Mouse (Mus musculus) intestine, postnatal 0 days (tissue): ENCODE results near the gene Babam2. TPM values are rescaled to one million over a fixed set of nuclear protein-coding genes. Genes with fewer than 3 reads are reported as not detected.

Experiments
- ATAC-seq: fragments of 200-750 bp; cut with Nextera tagmentation; 2 replicates; pipeline ENCODE4 v1.8.0; 2017; ENCODE audit warnings: mild to moderate bottlenecking, moderate TSS enrichment, moderate library complexity
- H3K27ac ChIP-seq: fragments of 300-500 bp; sonication (generic); 2 replicates; pipeline ENCODE4 v1.5.1; 2014; ENCODE audit warnings: mild to moderate bottlenecking, low read depth, low read length, moderate library complexity
- H3K27me3 ChIP-seq: fragments of 300-500 bp; sonication (generic); replicated peaks from 2 replicates; pipeline ENCODE4 v1.6.1; 2014; ENCODE audit warnings: low read length, mixed read lengths; ENCODE audit not compliant: control insufficient read depth, insufficient read depth
- H3K36me3 ChIP-seq: fragments of 300-500 bp; sonication (generic); 2 replicates; pipeline ENCODE4 v1.6.1; 2014; ENCODE audit warnings: mild to moderate bottlenecking, moderate library complexity; ENCODE audit not compliant: control insufficient read depth, insufficient read depth
- H3K4me1 ChIP-seq: fragments of 300-500 bp; sonication (generic); replicated peaks from 2 replicates; pipeline ENCODE4 v1.6.1; 2014; ENCODE audit warnings: antibody characterized with exemption, low read length, mixed read lengths; ENCODE audit not compliant: control insufficient read depth, insufficient read depth
- H3K4me2 ChIP-seq: fragments of 300-500 bp; sonication (generic); replicated peaks from 2 replicates; pipeline ENCODE4 v1.6.1; 2014; ENCODE audit warnings: low read depth, mild to moderate bottlenecking, moderate library complexity
- H3K4me3 ChIP-seq: fragments of 300-500 bp; sonication (generic); 2 replicates; pipeline ENCODE4 v1.5.1; 2014; ENCODE audit warnings: low read depth, low read length
- H3K9ac ChIP-seq: fragments of 300-500 bp; sonication (generic); 2 replicates; pipeline ENCODE4 v1.6.1; 2014; ENCODE audit warnings: mild to moderate bottlenecking, low read depth, low read length
- H3K9me3 ChIP-seq: fragments of 300-500 bp; sonication (generic); 2 replicates; pipeline ENCODE4 v1.6.1; 2016; ENCODE audit warnings: mixed run types; ENCODE audit not compliant: control insufficient read depth
- CTCF ChIP-seq: sonication (generic); IDR thresholded peaks from 2 replicates; pipeline ENCODE4 v1.5.1; 2016; ENCODE audit warnings: low read depth, mild to moderate bottlenecking, control low read depth, antibody characterized with exemption, moderate library complexity
- WGBS: fragments of 180-500 bp; shearing (Covaris S2); extraction: QIAGEN DNeasy Blood & Tissue Kit; methylation state at CpG from one replicate; pipeline ENCODE4 v1.1.7; 2014; 5-methylcytosine and 5-hydroxymethylcytosine counted together
- polyA plus RNA-seq: library from polyadenylated mRNA; unstranded; fragments of >200 nt; fragmentation: Nextera tagmentation; extraction: Ambion mirVana; gene quantifications from 2 replicates; pipeline ENCODE4 v1.2.1, GENCODE M21; 2015

The Babam2 gene
- polyA plus RNA-seq, 1 experiment from 2014 or later, result 53.8 TPM

DNA sequence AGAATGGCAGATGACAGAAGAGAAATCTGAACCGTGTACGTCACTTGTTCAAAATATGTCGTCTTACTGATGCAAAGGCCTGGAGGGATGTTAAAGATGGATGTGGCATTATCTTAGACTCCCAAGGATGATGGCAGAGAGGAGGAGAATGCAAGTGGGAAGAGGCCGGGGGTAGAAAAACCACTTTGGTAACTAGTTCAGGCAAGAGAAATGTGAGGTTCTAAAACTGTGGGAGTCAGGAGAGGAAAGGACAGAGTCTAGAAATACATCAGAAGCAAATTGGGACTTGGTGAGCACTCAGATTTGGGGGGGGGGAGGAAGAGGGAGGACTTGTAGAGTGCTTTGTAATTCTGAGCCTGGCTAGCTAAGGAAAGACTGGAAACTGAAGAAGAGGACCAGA lies 340.1 kb downstream of the Babam2 start:
- 94% methylated on average over 4 of the region's 4 CpGs for WGBS
- H3K4me1 ChIP-seq, result peaks cover 11% of the 10 kb centered on the region
- no peak for ATAC-seq
- H3K9me3 ChIP-seq, result no peaks in the 10 kb centered on the region
- H3K27ac ChIP-seq, result no peak overlapping the region
- no peak overlapping the region for H3K4me2 ChIP-seq
- H3K27me3 ChIP-seq, result no peaks in the 10 kb centered on the region
- no peak overlapping the region for H3K9ac ChIP-seq
- TF ChIP-seq CTCF, result no peak
- H3K36me3 ChIP-seq, result no peaks in the 10 kb centered on the region
- no peak overlapping the region for H3K4me3 ChIP-seq

DNA sequence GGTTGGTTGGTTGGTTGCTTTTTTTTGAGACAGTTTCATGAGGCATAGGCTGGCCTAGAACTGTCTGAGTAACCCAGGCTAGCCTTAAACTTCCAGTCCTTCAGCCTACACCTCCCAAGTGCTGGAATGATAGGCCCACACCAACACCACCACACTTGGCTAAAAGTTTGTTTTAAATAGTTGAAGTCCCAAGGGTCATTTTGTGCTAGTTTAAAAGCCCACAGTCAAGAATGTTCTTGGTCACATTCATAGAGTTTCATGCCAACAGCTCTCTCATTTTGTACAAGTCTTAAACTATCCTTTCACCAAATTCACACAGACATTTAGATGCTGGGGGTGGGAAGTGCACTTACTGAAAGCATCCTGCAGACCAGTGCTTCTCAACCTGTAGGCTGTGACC lies 341.5 kb downstream of the Babam2 start:
- no peak overlapping the region for H3K4me2 ChIP-seq
- no peaks in the 10 kb centered on the region for H3K36me3 ChIP-seq
- H3K27me3 ChIP-seq, result no peaks in the 10 kb centered on the region
- ATAC-seq, result no peak
- no peak overlapping the region for H3K27ac ChIP-seq
- H3K4me1 ChIP-seq, result peaks cover 10% of the 10 kb centered on the region
- H3K9ac ChIP-seq, result no peak overlapping the region
- no peaks in the 10 kb centered on the region for H3K9me3 ChIP-seq
- no peak for TF ChIP-seq CTCF
- H3K4me3 ChIP-seq, result no peak overlapping the region

DNA sequence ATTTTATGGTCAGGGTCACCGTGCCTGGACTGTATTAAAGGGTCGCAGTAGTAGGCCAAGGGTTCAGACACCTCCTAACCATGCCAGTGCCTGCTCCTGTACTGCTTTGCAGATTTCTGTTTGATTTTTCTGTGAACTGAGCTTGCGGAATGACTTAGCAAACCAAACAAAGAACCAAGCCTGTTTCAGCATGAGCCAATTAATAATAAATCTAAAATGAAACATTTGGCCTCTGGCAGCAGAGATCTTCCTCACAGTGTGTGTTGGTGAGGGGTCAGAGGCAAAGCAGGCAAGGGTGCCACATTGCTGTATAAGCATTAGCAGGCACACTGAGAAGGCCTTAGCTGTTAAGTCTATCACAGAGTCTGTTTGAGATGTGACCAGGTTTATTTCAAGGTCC lies 342.0 kb downstream of the Babam2 start:
- ATAC-seq, result no peak

GRCm38 (mm10) chr5:32043153-32043552 lies 345.7 kb downstream of the Babam2 start:
- TF ChIP-seq CTCF, result no peak
- ATAC-seq, result no peak
- no peaks in the 10 kb centered on the region for H3K9me3 ChIP-seq
- no peaks in the 10 kb centered on the region for H3K36me3 ChIP-seq
- 82% methylated on average over 7 of the region's 7 CpGs for WGBS
- no peak overlapping the region for H3K4me2 ChIP-seq
- H3K4me1 ChIP-seq, result no peaks in the 10 kb centered on the region
- no peak overlapping the region for H3K9ac ChIP-seq
- no peak overlapping the region for H3K4me3 ChIP-seq
- H3K27me3 ChIP-seq, result no peaks in the 10 kb centered on the region
- no peak overlapping the region for H3K27ac ChIP-seq

More for the DNA sequence above, 342.0 kb downstream of the Babam2 start:
- 81% methylated on average over 3 of the region's 3 CpGs for WGBS
- Histone ChIP-seq H3K36me3 (no peaks in the 10 kb centered on the region), H3K27me3 (no peaks in the 10 kb centered on the region), H3K4me3 (no peak overlapping the region), H3K27ac (no peak overlapping the region), H3K9ac (no peak overlapping the region), H3K4me1 (0 out of 2 replicates have a peak, but pooled peaks cover 5% of the 10 kb centered on the region), H3K9me3 (no peaks in the 10 kb centered on the region), H3K4me2 (no peak overlapping the region)
- no peak for TF ChIP-seq CTCF

DNA sequence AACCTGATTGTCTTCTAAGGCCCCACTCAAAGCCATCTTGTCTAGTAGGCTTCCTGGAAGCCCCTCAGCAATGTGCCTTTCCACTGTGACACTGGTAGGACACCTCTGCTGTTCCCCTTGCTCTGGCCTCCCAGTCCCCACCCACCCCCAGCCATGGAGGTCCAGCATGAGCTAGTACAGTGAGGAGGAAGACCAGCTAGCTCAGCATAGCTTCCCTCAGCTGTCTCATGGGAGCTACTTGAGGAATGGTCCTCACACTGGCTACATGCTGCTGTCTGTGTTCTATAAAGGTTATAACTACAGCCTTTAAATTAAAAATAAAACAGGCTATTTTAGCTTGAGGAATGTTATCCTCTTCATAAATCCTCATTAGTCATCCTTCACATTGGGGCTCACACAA lies 346.5 kb downstream of the Babam2 start:
- ATAC-seq, result no peak
- no peaks in the 10 kb centered on the region for H3K36me3 ChIP-seq
- no peaks in the 10 kb centered on the region for H3K9me3 ChIP-seq
- H3K27me3 ChIP-seq, result no peaks in the 10 kb centered on the region
- no peak overlapping the region for H3K27ac ChIP-seq
- H3K4me2 ChIP-seq, result no peak overlapping the region
- H3K9ac ChIP-seq, result no peak overlapping the region
- H3K4me3 ChIP-seq, result no peak overlapping the region
- no peak for TF ChIP-seq CTCF
- no peaks in the 10 kb centered on the region for H3K4me1 ChIP-seq

GRCm38 (mm10) chr5:32051899-32052298 lies 354.4 kb downstream of the Babam2 start:
- Histone ChIP-seq H3K4me3 (no peak overlapping the region), H3K36me3 (no peaks in the 10 kb centered on the region)

GRCm38 (mm10) chr5:32052467-32052866 lies 355.0 kb downstream of the Babam2 start:
- no peak overlapping the region for H3K4me3 ChIP-seq
- H3K4me2 ChIP-seq, result no peak overlapping the region
- H3K4me1 ChIP-seq, result no peaks in the 10 kb centered on the region
- no peak for ATAC-seq
- WGBS, result 90% methylated on average over 1 of the region's 1 CpGs
- H3K9ac ChIP-seq, result no peak overlapping the region
- no peaks in the 10 kb centered on the region for H3K36me3 ChIP-seq
- H3K9me3 ChIP-seq, result no peaks in the 10 kb centered on the region
- no peak for TF ChIP-seq CTCF
- H3K27me3 ChIP-seq, result no peaks in the 10 kb centered on the region
- no peak overlapping the region for H3K27ac ChIP-seq

More at GRCm38 (mm10) chr5:32051899-32052298, 354.4 kb downstream of the Babam2 start:
- no peak for ATAC-seq
- H3K27me3 ChIP-seq, result no peaks in the 10 kb centered on the region
- H3K27ac ChIP-seq, result no peak overlapping the region
- H3K9ac ChIP-seq, result no peak overlapping the region
- WGBS, result 62% methylated on average over 1 of the region's 1 CpGs
- H3K4me2 ChIP-seq, result no peak overlapping the region
- no peaks in the 10 kb centered on the region for H3K4me1 ChIP-seq
- no peak for TF ChIP-seq CTCF
- H3K9me3 ChIP-seq, result no peaks in the 10 kb centered on the region
